Mouse (Mus musculus): ENCODE measurements at regions not wholly inside any gene's neighbourhood (a gene's known extent, or its start where the extent isn't known, plus 50 kb on each side); places are given as distances from the start of the nearest gene placed in this dataset.

GRCm38 (mm10) chr4:89400342-89400741 is 89.5 kb upstream of the Cdkn2b start:
- in situ Hi-C loops (cut with MseI, MboI) = no loop called here

GRCm38 (mm10) chr4:89399277-89399676 is 88.4 kb upstream of the Cdkn2b start:
- in situ Hi-C loops (cut with MseI, MboI) = no loop called here

- in situ Hi-C loops (cut with MseI, MboI) = no loop called here
These were observed 85.2 kb upstream of the Cdkn2b start for GRCm38 (mm10) chr4:89396020-89396419.

GRCm38 (mm10) chr4:89395336-89395735 is 84.5 kb upstream of the Cdkn2b start:
- in situ Hi-C loops (cut with MseI, MboI) = no loop called here

- in situ Hi-C loops (cut with MseI, MboI) = no loop called here
These were observed 82.4 kb upstream of the Cdkn2b start for GRCm38 (mm10) chr4:89393251-89393711.

GRCm38 (mm10) chr4:89392791-89393190 is 82.0 kb upstream of the Cdkn2b start:
- in situ Hi-C loops (cut with MseI, MboI) = no loop called here

- in situ Hi-C loops (cut with MseI, MboI) = no loop called here
These were observed 80.8 kb upstream of the Cdkn2b start for GRCm38 (mm10) chr4:89391463-89392308.

GRCm38 (mm10) chr4:89383548-89383947 is 72.7 kb upstream of the Cdkn2b start:
- in situ Hi-C loops (cut with MseI, MboI) = no loop called here

GRCm38 (mm10) chr4:89382434-89382976 is 71.7 kb upstream of the Cdkn2b start:
- in situ Hi-C loops (cut with MseI, MboI) = no loop called here

GRCm38 (mm10) chr4:89381763-89382162 is 70.9 kb upstream of the Cdkn2b start:
- in situ Hi-C loops (cut with MseI, MboI) = no loop called here

GRCm38 (mm10) chr4:89381077-89381476 is 70.2 kb upstream of the Cdkn2b start:
- in situ Hi-C loops (cut with MseI, MboI) = no loop called here

GRCm38 (mm10) chr4:89380330-89380945 is 69.6 kb upstream of the Cdkn2b start:
- in situ Hi-C loops (cut with MseI, MboI) = no loop called here

- in situ Hi-C loops (cut with MseI, MboI) = no loop called here
These were observed 68.9 kb upstream of the Cdkn2b start for GRCm38 (mm10) chr4:89379622-89380329.

- in situ Hi-C loops (cut with MseI, MboI) = no loop called here
These were observed 61.8 kb upstream of the Cdkn2b start for GRCm38 (mm10) chr4:89372631-89373030.

- in situ Hi-C loops (cut with MseI, MboI) = no loop called here
These were observed 58.1 kb upstream of the Cdkn2b start for GRCm38 (mm10) chr4:89368850-89369524.

- in situ Hi-C loops (cut with MseI, MboI) = no loop called here
These were observed 55.8 kb upstream of the Cdkn2b start for GRCm38 (mm10) chr4:89366581-89367141.

GRCm38 (mm10) chr4:89365875-89366274 is 55.0 kb upstream of the Cdkn2b start:
- in situ Hi-C loops (cut with MseI, MboI) = no loop called here

GRCm38 (mm10) chr4:89363150-89363683 is 52.4 kb upstream of the Cdkn2b start:
- in situ Hi-C loops (cut with MseI, MboI) = no loop called here

GRCm38 (mm10) chr4:89362650-89363049 is 51.8 kb upstream of the Cdkn2b start:
- in situ Hi-C loops (cut with MseI, MboI) = no loop called here

- in situ Hi-C loops (cut with MseI, MboI) = no loop called here
These were observed 50.5 kb upstream of the Cdkn2b start for GRCm38 (mm10) chr4:89361316-89361715.

All from mouse trophoblast stem cell (cell line).